Mouse (Mus musculus) layer of hippocampus, adult 18-20 months (tissue): ENCODE measurements around the gene Olfm1. TPM values are rescaled to one million over a fixed set of nuclear protein-coding genes. Genes with fewer than 3 reads are reported as not detected.

Experiments used
- DNase-seq, 2 experiments: peaks; one replicate each; pipeline ENCODE4 v3.0.0; 2022; ENCODE audit warnings: low spot score in 2 of 2
- total RNA-seq, 2 experiments: library from RNA; stranded (reverse); gene quantifications; 2 replicates each; pipeline ENCODE4 v1.2.3; 2021

Gene Olfm1
- total RNA-seq, 2 experiments from 2014 or later, result 1,731 to 1,771 TPM

- peak in 1 of 2 experiments; percentile 20 for DNase-seq
Observed at GRCm38 (mm10) chr2:28227589-28228191, 34.9 kb downstream of the Olfm1 start.

GRCm38 (mm10) chr2:28228364-28228763, 35.6 kb downstream of the Olfm1 start:
- peak in 1 of 2 experiments; percentile 12 for DNase-seq

GRCm38 (mm10) chr2:28235129-28235528, 42.3 kb downstream of the Olfm1 start:
- no peak for DNase-seq

GRCm38 (mm10) chr2:28236447-28236846, 43.7 kb downstream of the Olfm1 start:
- DNase-seq, result no peak

GRCm38 (mm10) chr2:28239616-28240015, 46.8 kb downstream of the Olfm1 start:
- DNase-seq, result no peak

- no peak for DNase-seq
Observed at GRCm38 (mm10) chr2:28240920-28241319, 48.1 kb downstream of the Olfm1 start.

GRCm38 (mm10) chr2:28241520-28242221, 48.9 kb downstream of the Olfm1 start:
- DNase-seq, result no peak

- no peak for DNase-seq
Observed at GRCm38 (mm10) chr2:28242222-28242543, 49.4 kb downstream of the Olfm1 start.

- DNase-seq, result peak; percentile 43 to 69
Observed at GRCm38 (mm10) chr2:28244667-28245395, 52.0 kb downstream of the Olfm1 start.

GRCm38 (mm10) chr2:28246110-28246653, 53.4 kb downstream of the Olfm1 start:
- DNase-seq, result no peak

- no peak for DNase-seq
Observed at GRCm38 (mm10) chr2:28247098-28247497, 54.3 kb downstream of the Olfm1 start.

- no peak for DNase-seq
Observed at GRCm38 (mm10) chr2:28252554-28252953, 59.8 kb downstream of the Olfm1 start.

- no peak for DNase-seq
Observed at GRCm38 (mm10) chr2:28256029-28256428, 63.2 kb downstream of the Olfm1 start.

GRCm38 (mm10) chr2:28261438-28261837, 68.6 kb downstream of the Olfm1 start:
- no peak for DNase-seq

- no peak for DNase-seq
Observed at GRCm38 (mm10) chr2:28267776-28268275, 75.0 kb downstream of the Olfm1 start.

- no peak for DNase-seq
Observed at GRCm38 (mm10) chr2:28270561-28270960, 77.8 kb downstream of the Olfm1 start.

GRCm38 (mm10) chr2:28272218-28272965, 79.6 kb downstream of the Olfm1 start:
- DNase-seq, result peak; percentile 72 to 80

- no peak for DNase-seq
Observed at GRCm38 (mm10) chr2:28274006-28274405, 81.2 kb downstream of the Olfm1 start.

GRCm38 (mm10) chr2:28275345-28275744, 82.6 kb downstream of the Olfm1 start:
- peak in 1 of 2 experiments; percentile 66 for DNase-seq

GRCm38 (mm10) chr2:28278150-28278549, 85.4 kb downstream of the Olfm1 start:
- peak in 1 of 2 experiments; percentile 80 for DNase-seq

- no peak for DNase-seq
Observed at GRCm38 (mm10) chr2:28278853-28279252, 86.1 kb downstream of the Olfm1 start.
